Mouse (Mus musculus): Measurements from ENCODE around the gene Marc1. TPM values are rescaled to one million over a fixed set of nuclear protein-coding genes. Genes with fewer than 3 reads are reported as not detected.
A peak's percentile ranks its signal among the peaks of the same experiment; 100 is the strongest.

The Marc1 gene
- polyA plus RNA-seq, 1 experiment from 2014 or later, result 0.28 TPM

GRCm38 (mm10) chr1:184808418-184809012 is 2.6 kb downstream of the Marc1 start:
- Histone ChIP-seq H3K27me3 (ENCODE audit: control insufficient read depth, insufficient read depth, low read length) (peaks cover 15% of the 10 kb centered on the region; the same call in 1 of the 2 replicates), H3K36me3 (ENCODE audit: control insufficient read depth, insufficient read depth, low read length) (no peaks in the 10 kb centered on the region; the same call in 1 of the 2 replicates), H3K9ac (ENCODE audit: low read depth, low read length) (no peak overlapping the region), H3K4me3 (ENCODE audit: low read length) (no peak overlapping the region), H3K27ac (ENCODE audit: low read depth, low read length) (no peak overlapping the region), H3K4me1 (ENCODE audit: control insufficient read depth, insufficient read depth, low read length) (peaks cover 14% of the 10 kb centered on the region), H3K4me2 (replicated peaks; ENCODE audit: low read depth, low read length) (no peak overlapping the region), H3K9me3 (ENCODE audit: control insufficient read depth, low read length) (no peaks in the 10 kb centered on the region)
- no peak for ATAC-seq (ENCODE audit: low FRiP score, low TSS enrichment)
- WGBS, result 90% methylated on average over 17 of the region's 17 CpGs

GRCm38 (mm10) chr1:184807627-184808417 is 3.3 kb downstream of the Marc1 start:
- H3K9ac ChIP-seq (ENCODE audit: low read depth, low read length), result no peak overlapping the region
- H3K27me3 ChIP-seq (ENCODE audit: control insufficient read depth, insufficient read depth, low read length), result peaks cover 12% of the 10 kb centered on the region; the same call in 1 of the 2 replicates
- H3K4me2 ChIP-seq (replicated peaks; ENCODE audit: low read depth, low read length), result no peak overlapping the region
- WGBS, result 71% methylated on average over 15 of the region's 15 CpGs
- ATAC-seq (ENCODE audit: low FRiP score, low TSS enrichment), result no peak
- H3K4me1 ChIP-seq (ENCODE audit: control insufficient read depth, insufficient read depth, low read length), result peaks cover 14% of the 10 kb centered on the region
- no peaks in the 10 kb centered on the region; the same call in 1 of the 2 replicates for H3K36me3 ChIP-seq (ENCODE audit: control insufficient read depth, insufficient read depth, low read length)
- no peaks in the 10 kb centered on the region for H3K9me3 ChIP-seq (ENCODE audit: control insufficient read depth, low read length)
- no peak overlapping the region for H3K4me3 ChIP-seq (ENCODE audit: low read length)
- H3K27ac ChIP-seq (ENCODE audit: low read depth, low read length), result no peak overlapping the region

- H3K36me3 ChIP-seq (ENCODE audit: control insufficient read depth, insufficient read depth, low read length), result no peaks in the 10 kb centered on the region
- no peak for ATAC-seq (ENCODE audit: low FRiP score, low TSS enrichment)
- no peak overlapping the region for H3K27ac ChIP-seq (ENCODE audit: low read depth, low read length)
- H3K4me1 ChIP-seq (ENCODE audit: control insufficient read depth, insufficient read depth, low read length), result peaks cover 14% of the 10 kb centered on the region
- no peak overlapping the region for H3K4me3 ChIP-seq (ENCODE audit: low read length)
- H3K9me3 ChIP-seq (ENCODE audit: control insufficient read depth, low read length), result no peaks in the 10 kb centered on the region
- H3K27me3 ChIP-seq (ENCODE audit: control insufficient read depth, insufficient read depth, low read length), result peaks cover 9% of the 10 kb centered on the region; the same call in 1 of the 2 replicates
- no peak overlapping the region for H3K9ac ChIP-seq (ENCODE audit: low read depth, low read length)
- no peak overlapping the region for H3K4me2 ChIP-seq (replicated peaks; ENCODE audit: low read depth, low read length)
- WGBS, result 87% methylated on average over 7 of the region's 7 CpGs
Observed at GRCm38 (mm10) chr1:184807123-184807522, 4.0 kb downstream of the Marc1 start.

- Histone ChIP-seq H3K27ac (ENCODE audit: low read depth, low read length) (no peak overlapping the region), H3K36me3 (ENCODE audit: control insufficient read depth, insufficient read depth, low read length) (no peaks in the 10 kb centered on the region), H3K4me1 (ENCODE audit: control insufficient read depth, insufficient read depth, low read length) (peaks cover 10% of the 10 kb centered on the region), H3K27me3 (ENCODE audit: control insufficient read depth, insufficient read depth, low read length) (peaks cover 2% of the 10 kb centered on the region; the same call in 1 of the 2 replicates), H3K4me3 (ENCODE audit: low read length) (no peak overlapping the region), H3K9ac (ENCODE audit: low read depth, low read length) (no peak overlapping the region), H3K9me3 (ENCODE audit: control insufficient read depth, low read length) (peaks cover 4% of the 10 kb centered on the region; the same call in 1 of the 2 replicates), H3K4me2 (replicated peaks; ENCODE audit: low read depth, low read length) (no peak overlapping the region)
- WGBS, result 89% methylated on average over 4 of the region's 4 CpGs
- no peak for ATAC-seq (ENCODE audit: low FRiP score, low TSS enrichment)
Observed at GRCm38 (mm10) chr1:184805749-184806148, 5.4 kb downstream of the Marc1 start.

- H3K27me3 ChIP-seq (ENCODE audit: control insufficient read depth, insufficient read depth, low read length), result peaks cover 10% of the 10 kb centered on the region
- no peak overlapping the region for H3K4me3 ChIP-seq (ENCODE audit: low read length)
- no peaks in the 10 kb centered on the region for H3K36me3 ChIP-seq (ENCODE audit: control insufficient read depth, insufficient read depth, low read length)
- WGBS, result 6% methylated on average over 27 of the region's 27 CpGs
- H3K4me1 ChIP-seq (ENCODE audit: control insufficient read depth, insufficient read depth, low read length), result peaks cover 6% of the 10 kb centered on the region; the same call in 1 of the 2 replicates
- H3K27ac ChIP-seq (ENCODE audit: low read depth, low read length), result no peak overlapping the region
- ATAC-seq (ENCODE audit: low FRiP score, low TSS enrichment), result peak; percentile 84
- 0 out of 2 replicates have a peak overlapping the region, but pooled peaks have one; percentile 18 for H3K9ac ChIP-seq (ENCODE audit: low read depth, low read length)
- no peaks in the 10 kb centered on the region for H3K9me3 ChIP-seq (ENCODE audit: control insufficient read depth, low read length)
- peak overlapping the region; percentile 17; the same call in 1 of the 2 replicates for H3K4me2 ChIP-seq (replicated peaks; ENCODE audit: low read depth, low read length)
Observed at GRCm38 (mm10) chr1:184793163-184793876, 17.8 kb downstream of the Marc1 start.

DNA sequence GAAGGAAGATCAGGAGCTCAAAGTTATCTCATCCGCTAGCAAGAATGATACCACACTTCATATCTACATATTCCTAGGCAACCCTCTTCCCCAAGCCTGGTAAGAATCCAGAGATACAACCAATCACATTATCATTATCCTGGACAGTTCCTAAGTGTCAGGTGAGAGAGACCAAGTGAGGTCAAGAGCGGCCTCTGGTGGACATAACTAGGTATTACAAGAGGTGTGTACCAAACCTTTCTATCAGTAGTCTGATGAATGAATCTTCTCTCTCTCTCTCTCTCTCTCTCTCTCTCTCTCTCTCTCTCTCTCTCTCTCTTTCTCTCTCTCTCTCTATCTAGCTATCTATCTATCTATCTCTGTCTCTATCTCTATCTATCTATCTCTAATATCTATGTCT is 20.0 kb downstream of the Marc1 start:
- H3K27ac ChIP-seq (ENCODE audit: low read depth, low read length), result no peak overlapping the region
- no peak overlapping the region for H3K4me2 ChIP-seq (replicated peaks; ENCODE audit: low read depth, low read length)
- 10% methylated on average over 2 of the region's 2 CpGs for WGBS
- no peak for ATAC-seq (ENCODE audit: low FRiP score, low TSS enrichment)
- no peak overlapping the region for H3K4me3 ChIP-seq (ENCODE audit: low read length)
- peaks cover 10% of the 10 kb centered on the region for H3K27me3 ChIP-seq (ENCODE audit: control insufficient read depth, insufficient read depth, low read length)
- H3K36me3 ChIP-seq (ENCODE audit: control insufficient read depth, insufficient read depth, low read length), result no peaks in the 10 kb centered on the region
- peaks cover 6% of the 10 kb centered on the region; the same call in 1 of the 2 replicates for H3K4me1 ChIP-seq (ENCODE audit: control insufficient read depth, insufficient read depth, low read length)
- no peaks in the 10 kb centered on the region for H3K9me3 ChIP-seq (ENCODE audit: control insufficient read depth, low read length)
- no peak overlapping the region for H3K9ac ChIP-seq (ENCODE audit: low read depth, low read length)

DNA sequence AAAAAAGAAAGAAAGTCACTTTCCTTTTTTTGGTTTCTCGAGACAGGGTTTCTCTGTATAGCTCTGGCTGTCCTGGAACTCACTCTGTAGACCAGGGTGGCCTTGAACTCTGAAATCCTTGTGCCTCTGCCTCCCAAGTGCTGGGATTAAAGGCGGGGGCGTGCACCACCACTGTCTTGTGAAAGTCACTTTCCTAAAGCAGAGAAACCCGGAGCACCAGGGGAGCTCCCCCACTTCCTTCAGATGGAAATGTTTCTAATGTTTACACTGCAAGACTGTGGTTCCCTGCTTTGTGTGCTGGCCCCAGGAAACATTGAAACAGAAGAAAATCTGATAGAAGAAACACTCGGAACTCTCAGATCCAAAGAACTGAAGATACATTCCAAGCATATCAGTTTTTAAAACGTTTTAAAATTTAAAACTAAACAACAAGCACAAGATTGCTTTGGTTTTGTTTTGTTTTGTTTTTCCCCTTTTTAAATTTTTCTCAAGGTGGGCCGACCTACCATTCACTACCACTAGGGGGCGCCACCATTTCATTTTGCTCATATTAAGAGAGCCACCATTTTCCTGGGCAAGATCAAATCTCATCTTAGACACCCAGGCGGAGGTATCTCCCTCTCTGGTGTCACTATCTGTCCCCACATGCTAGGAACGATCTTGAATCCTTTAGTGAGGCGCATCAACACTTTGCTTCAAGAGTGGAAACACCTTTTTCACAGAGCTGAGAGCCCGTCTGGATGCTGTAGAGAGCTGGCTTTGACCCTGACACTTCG is 24.5 kb downstream of the Marc1 start:
- Histone ChIP-seq H3K4me3 (ENCODE audit: low read length) (no peak overlapping the region), H3K27me3 (ENCODE audit: control insufficient read depth, insufficient read depth, low read length) (peaks cover 10% of the 10 kb centered on the region), H3K27ac (ENCODE audit: low read depth, low read length) (no peak overlapping the region), H3K9me3 (ENCODE audit: control insufficient read depth, low read length) (no peaks in the 10 kb centered on the region), H3K9ac (ENCODE audit: low read depth, low read length) (no peak overlapping the region), H3K36me3 (ENCODE audit: control insufficient read depth, insufficient read depth, low read length) (no peaks in the 10 kb centered on the region), H3K4me2 (replicated peaks; ENCODE audit: low read depth, low read length) (no peak overlapping the region), H3K4me1 (ENCODE audit: control insufficient read depth, insufficient read depth, low read length) (no peaks in the 10 kb centered on the region)
- no peak for ATAC-seq (ENCODE audit: low FRiP score, low TSS enrichment)
- 69% methylated on average over 13 of the region's 13 CpGs for WGBS

DNA sequence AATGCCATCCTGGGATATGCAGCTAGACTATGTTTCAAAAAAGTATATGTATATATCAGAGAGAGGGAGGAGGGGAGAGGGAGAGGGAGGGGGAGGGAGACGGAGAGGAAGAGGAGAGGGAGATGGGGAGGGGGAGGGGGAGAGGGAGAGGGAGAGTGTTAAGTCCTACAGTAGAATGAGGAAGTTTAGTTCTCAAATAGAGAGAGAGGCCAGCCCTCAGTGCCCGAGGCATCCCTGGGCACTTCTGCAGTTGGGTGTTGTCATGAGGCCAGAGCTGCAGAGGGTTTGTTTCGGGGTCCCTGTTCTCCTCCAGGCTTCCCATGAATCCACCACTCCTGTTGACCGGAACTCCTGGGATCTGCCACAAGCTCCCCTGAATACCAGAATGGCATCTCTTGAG is 27.5 kb downstream of the Marc1 start:
- 60% methylated on average over 4 of the region's 4 CpGs for WGBS
- no peak overlapping the region for H3K27ac ChIP-seq (ENCODE audit: low read depth, low read length)
- no peak for ATAC-seq (ENCODE audit: low FRiP score, low TSS enrichment)
- H3K4me3 ChIP-seq (ENCODE audit: low read length), result no peak overlapping the region
- no peak overlapping the region for H3K4me2 ChIP-seq (replicated peaks; ENCODE audit: low read depth, low read length)
- H3K27me3 ChIP-seq (ENCODE audit: control insufficient read depth, insufficient read depth, low read length), result no peaks in the 10 kb centered on the region
- no peaks in the 10 kb centered on the region for H3K4me1 ChIP-seq (ENCODE audit: control insufficient read depth, insufficient read depth, low read length)
- no peaks in the 10 kb centered on the region for H3K36me3 ChIP-seq (ENCODE audit: control insufficient read depth, insufficient read depth, low read length)
- no peak overlapping the region for H3K9ac ChIP-seq (ENCODE audit: low read depth, low read length)
- H3K9me3 ChIP-seq (ENCODE audit: control insufficient read depth, low read length), result no peaks in the 10 kb centered on the region

Data from kidney, embryonic 14.5 days (tissue).